Mouse (Mus musculus) testis, adult 2 months (tissue): Measurements from ENCODE around the gene Atp8a2. TPM values are rescaled to one million over a fixed set of nuclear protein-coding genes. Genes with fewer than 3 reads are reported as not detected.

Source experiments
- H3K27ac ChIP-seq: fragments of 200-500 bp; 2 replicates; pipeline ENCODE4 v1.5.1; 2012; ENCODE audit warnings: low read depth, low read length; ENCODE audit not compliant: control insufficient read depth, insufficient read depth
- H3K27me3 ChIP-seq: fragments of 200-500 bp; 2 replicates; pipeline ENCODE4 v1.6.1; 2012; ENCODE audit warnings: mild to moderate bottlenecking, low read length, moderate library complexity; ENCODE audit not compliant: control insufficient read depth, insufficient read depth
- H3K36me3 ChIP-seq: fragments of 200-500 bp; 2 replicates; pipeline ENCODE4 v1.6.1; 2012; ENCODE audit warnings: mild to moderate bottlenecking, low read length; ENCODE audit not compliant: control insufficient read depth, insufficient read depth
- H3K4me1 ChIP-seq: fragments of 200-500 bp; 2 replicates; pipeline ENCODE4 v1.6.1; 2012; ENCODE audit warnings: low read length; ENCODE audit not compliant: control insufficient read depth, insufficient read depth
- H3K4me3 ChIP-seq: fragments of 200-500 bp; 2 replicates; pipeline ENCODE4 v1.5.1; 2012; ENCODE audit warnings: low read depth, mild to moderate bottlenecking, low read length, moderate library complexity, mixed read lengths; ENCODE audit not compliant: control insufficient read depth
- CTCF ChIP-seq: fragments of 200-500 bp; IDR thresholded peaks from 2 replicates; pipeline ENCODE4 v1.5.1; 2012; ENCODE audit warnings: low read depth, mild to moderate bottlenecking, inconsistent platforms, low read length, moderate library complexity; ENCODE audit not compliant: control insufficient read depth, insufficient read depth, insufficient replicate concordance
- POLR2A ChIP-seq: fragments of 200-500 bp; IDR thresholded peaks from 2 replicates; pipeline ENCODE4 v1.6.1; 2012; ENCODE audit warnings: low read depth, mild to moderate bottlenecking, inconsistent platforms, low read length, moderate library complexity; ENCODE audit not compliant: control insufficient read depth
- polyA plus RNA-seq: library from polyadenylated mRNA; depleted of rRNA; stranded (reverse); fragments of >200 nt; gene quantifications from 2 replicates; pipeline ENCODE4 v1.2.3, GENCODE M21; 2012

Gene Atp8a2
- polyA plus RNA-seq, 1 experiment, result 18.8 TPM

DNA sequence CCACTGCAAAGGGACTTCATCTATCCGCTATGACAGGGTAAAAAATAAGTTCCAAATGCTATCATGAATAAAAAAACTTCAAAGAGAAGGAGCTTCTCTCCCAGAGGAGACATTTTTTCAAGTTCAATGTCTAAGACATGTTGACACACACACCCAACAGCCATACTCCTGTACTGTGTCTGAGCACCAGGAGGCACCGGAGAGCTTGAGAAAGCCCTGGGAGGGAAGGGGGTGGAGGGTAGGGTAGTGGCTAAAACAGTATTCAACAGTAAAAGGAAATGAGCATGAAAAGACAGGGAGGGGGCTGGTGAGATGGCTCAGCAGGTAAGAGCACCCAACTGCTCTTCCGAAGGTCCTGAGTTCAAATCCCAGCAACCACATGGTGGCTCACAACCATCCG, 58.6 kb downstream of the Atp8a2 start:
- no peak for TF ChIP-seq POLR2A
- Histone ChIP-seq H3K27me3 (no peaks in the 10 kb centered on the region), H3K4me3 (no peak overlapping the region), H3K27ac (no peak overlapping the region), H3K4me1 (no peaks in the 10 kb centered on the region), H3K36me3 (no peaks in the 10 kb centered on the region)

GRCm38 (mm10) chr14:60137812-60138211, 59.2 kb downstream of the Atp8a2 start:
- Histone ChIP-seq H3K4me1 (no peaks in the 10 kb centered on the region), H3K4me3 (no peak overlapping the region), H3K36me3 (no peaks in the 10 kb centered on the region), H3K27me3 (no peaks in the 10 kb centered on the region), H3K27ac (no peak overlapping the region)
- no peak for TF ChIP-seq POLR2A
- TF ChIP-seq CTCF, result no peak

- H3K36me3 ChIP-seq, result no peaks in the 10 kb centered on the region
- H3K4me3 ChIP-seq, result no peak overlapping the region
- no peaks in the 10 kb centered on the region for H3K4me1 ChIP-seq
- TF ChIP-seq POLR2A (no peak), CTCF (no peak)
- H3K27ac ChIP-seq, result no peak overlapping the region
- H3K27me3 ChIP-seq, result no peaks in the 10 kb centered on the region
Observed at GRCm38 (mm10) chr14:60135801-60136200, 61.2 kb downstream of the Atp8a2 start.

GRCm38 (mm10) chr14:60134720-60135119, 62.3 kb downstream of the Atp8a2 start:
- no peaks in the 10 kb centered on the region for H3K4me1 ChIP-seq
- H3K4me3 ChIP-seq, result no peak overlapping the region
- TF ChIP-seq POLR2A, result no peak
- no peak for TF ChIP-seq CTCF
- H3K36me3 ChIP-seq, result no peaks in the 10 kb centered on the region
- no peaks in the 10 kb centered on the region for H3K27me3 ChIP-seq
- no peak overlapping the region for H3K27ac ChIP-seq

- H3K4me3 ChIP-seq, result no peak overlapping the region
- no peaks in the 10 kb centered on the region for H3K4me1 ChIP-seq
- TF ChIP-seq POLR2A, result no peak
- no peak for TF ChIP-seq CTCF
- H3K36me3 ChIP-seq, result no peaks in the 10 kb centered on the region
- no peaks in the 10 kb centered on the region for H3K27me3 ChIP-seq
- H3K27ac ChIP-seq, result no peak overlapping the region
Observed at GRCm38 (mm10) chr14:60131196-60131876, 65.6 kb downstream of the Atp8a2 start.

DNA sequence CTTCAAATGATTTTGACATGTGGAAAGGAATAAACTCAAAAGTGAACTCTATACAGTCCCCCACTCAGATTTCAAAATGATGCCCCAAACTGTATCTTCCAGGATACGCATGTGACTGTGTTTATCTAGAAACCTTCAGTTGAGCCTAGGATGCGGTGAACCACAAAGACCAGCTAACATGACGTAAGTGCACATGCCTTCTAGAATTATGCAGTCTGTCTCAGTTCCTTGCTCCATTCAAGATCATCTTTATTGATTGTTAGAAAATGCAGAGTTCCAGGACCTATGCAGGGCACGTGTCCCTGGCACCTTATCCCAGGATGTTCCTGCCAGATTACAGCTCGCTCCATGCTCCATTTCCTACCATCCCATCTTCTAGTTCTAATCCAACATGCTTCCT, 67.4 kb downstream of the Atp8a2 start:
- TF ChIP-seq POLR2A (no peak), CTCF (no peak)
- Histone ChIP-seq H3K4me1 (no peaks in the 10 kb centered on the region), H3K36me3 (no peaks in the 10 kb centered on the region), H3K27me3 (no peaks in the 10 kb centered on the region), H3K4me3 (no peak overlapping the region), H3K27ac (no peak overlapping the region)

GRCm38 (mm10) chr14:60125202-60125601, 71.8 kb downstream of the Atp8a2 start:
- no peak overlapping the region for H3K27ac ChIP-seq
- TF ChIP-seq CTCF, result no peak
- no peak for TF ChIP-seq POLR2A
- no peak overlapping the region for H3K4me3 ChIP-seq
- no peaks in the 10 kb centered on the region for H3K27me3 ChIP-seq
- H3K36me3 ChIP-seq, result no peaks in the 10 kb centered on the region
- H3K4me1 ChIP-seq, result no peaks in the 10 kb centered on the region

- Histone ChIP-seq H3K36me3 (no peaks in the 10 kb centered on the region), H3K27ac (no peak overlapping the region), H3K4me1 (no peaks in the 10 kb centered on the region)
Observed at GRCm38 (mm10) chr14:60121572-60121971, 75.4 kb downstream of the Atp8a2 start.

More at GRCm38 (mm10) chr14:60121572-60121971, 75.4 kb downstream of the Atp8a2 start:
- no peak overlapping the region for H3K4me3 ChIP-seq
- no peaks in the 10 kb centered on the region for H3K27me3 ChIP-seq
- TF ChIP-seq CTCF, result no peak
- no peak for TF ChIP-seq POLR2A
